Mouse (Mus musculus) hindbrain, embryonic 14.5 days (tissue): ENCODE measurements around the gene Rusc2. TPM values are rescaled to one million over a fixed set of nuclear protein-coding genes. Genes with fewer than 3 reads are reported as not detected.

Experiments used
- ATAC-seq: fragments of 200-750 bp; cut with Nextera tagmentation; 2 replicates; pipeline ENCODE4 v1.8.0; 2017; ENCODE audit warnings: moderate number of reproducible peaks, mild to moderate bottlenecking, moderate TSS enrichment, moderate library complexity; ENCODE audit not compliant: low FRiP score
- DNase-seq: peaks from one replicate; pipeline ENCODE4 v3.0.0-alpha.2; 2015; ENCODE audit warnings: low spot score
- H3K27ac ChIP-seq: fragments of 300-500 bp; sonication (generic); 2 replicates; pipeline ENCODE4 v1.5.1; 2014; ENCODE audit warnings: mild to moderate bottlenecking, moderate library complexity
- H3K27me3 ChIP-seq: fragments of 300-500 bp; sonication (generic); 2 replicates; pipeline ENCODE4 v1.6.1; 2014; ENCODE audit warnings: mild to moderate bottlenecking, low read length, mixed read lengths; ENCODE audit not compliant: control insufficient read depth, insufficient read depth
- H3K36me3 ChIP-seq: fragments of 300-500 bp; sonication (generic); replicated peaks from 2 replicates; pipeline ENCODE4 v1.6.1; 2014; ENCODE audit not compliant: control insufficient read depth, insufficient read depth
- H3K4me1 ChIP-seq: fragments of 300-500 bp; sonication (generic); replicated peaks from 2 replicates; pipeline ENCODE4 v1.6.1; 2014; ENCODE audit warnings: antibody characterized with exemption, low read length, mixed read lengths; ENCODE audit not compliant: control insufficient read depth, insufficient read depth
- H3K4me2 ChIP-seq: fragments of 300-500 bp; sonication (generic); replicated peaks from 2 replicates; pipeline ENCODE4 v1.6.1; 2014; ENCODE audit warnings: mild to moderate bottlenecking, moderate library complexity
- H3K4me3 ChIP-seq: fragments of 300-500 bp; sonication (generic); replicated peaks from 2 replicates; pipeline ENCODE4 v1.5.1; 2014; ENCODE audit warnings: mild to moderate bottlenecking, low read length
- H3K9ac ChIP-seq: fragments of 300-500 bp; sonication (generic); 2 replicates; pipeline ENCODE4 v1.6.1; 2014
- H3K9me3 ChIP-seq: fragments of 300-500 bp; sonication (generic); 2 replicates; pipeline ENCODE4 v1.6.1; 2016; ENCODE audit warnings: low read length; ENCODE audit not compliant: control insufficient read depth
- WGBS: fragments of 180-500 bp; shearing (Covaris S2); extraction: QIAGEN DNeasy Blood & Tissue Kit; methylation state at CpG from one replicate; pipeline ENCODE4 v1.1.7; 2014; 5-methylcytosine and 5-hydroxymethylcytosine counted together
- polyA plus RNA-seq: library from polyadenylated mRNA; unstranded; fragments of >200 nt; fragmentation: Nextera tagmentation; extraction: Ambion mirVana; gene quantifications from 2 replicates; pipeline ENCODE4 v1.2.1, GENCODE M21; 2014

The Rusc2 gene
- polyA plus RNA-seq, 1 experiment from 2014 or later, result 58.3 TPM

GRCm38 (mm10) chr4:43426487-43426886, 44.7 kb downstream of the Rusc2 start:
- Histone ChIP-seq H3K4me3 (no peak overlapping the region), H3K9me3 (no peaks in the 10 kb centered on the region), H3K36me3 (peaks cover 63% of the 10 kb centered on the region), H3K4me1 (peaks cover 15% of the 10 kb centered on the region), H3K27ac (no peak overlapping the region), H3K4me2 (no peak overlapping the region), H3K9ac (no peak overlapping the region), H3K27me3 (peaks cover 29% of the 10 kb centered on the region)
- DNase-seq, result no peak
- WGBS, result 48% methylated on average over 10 of the region's 10 CpGs
- ATAC-seq, result no peak

GRCm38 (mm10) chr4:43427501-43428179, 45.9 kb downstream of the Rusc2 start:
- H3K9me3 ChIP-seq, result no peaks in the 10 kb centered on the region
- H3K9ac ChIP-seq, result 0 out of 2 replicates have a peak overlapping the region, but pooled peaks have one; percentile 6
- H3K4me2 ChIP-seq, result no peak overlapping the region
- peaks cover 52% of the 10 kb centered on the region for H3K36me3 ChIP-seq
- WGBS, result 20% methylated on average over 23 of the region's 23 CpGs
- H3K27me3 ChIP-seq, result peaks cover 28% of the 10 kb centered on the region
- peaks cover 15% of the 10 kb centered on the region for H3K4me1 ChIP-seq
- no peak overlapping the region for H3K27ac ChIP-seq
- DNase-seq, result no peak
- no peak for ATAC-seq
- no peak overlapping the region for H3K4me3 ChIP-seq

- 0 out of 2 replicates have a peak overlapping the region, but pooled peaks have one; percentile 6 for H3K9ac ChIP-seq
Observed at GRCm38 (mm10) chr4:43428180-43428861, 46.5 kb downstream of the Rusc2 start.

GRCm38 (mm10) chr4:43428946-43429345, 47.2 kb downstream of the Rusc2 start, which contains the start of gene Fam166b:
Gene Fam166b (minus strand): TSS chr4:43429134.
- Histone ChIP-seq H3K9me3 (no peaks in the 10 kb centered on the region), H3K4me1 (peaks cover 15% of the 10 kb centered on the region), H3K27me3 (peaks cover 17% of the 10 kb centered on the region), H3K4me2 (0 out of 2 replicates have a peak within 1 kb of the TSS, but pooled peaks have one; percentile 1), H3K36me3 (peaks cover 38% of the 10 kb centered on the region), H3K4me3 (no peak within 1 kb of the TSS), H3K9ac (peak within 1 kb of the TSS; percentile 6; the same call in 1 of the 2 replicates), H3K27ac (no peak within 1 kb of the TSS)
- 0 out of 2 replicates have a peak, but pooled peaks have one; percentile 9 for ATAC-seq
- 7% methylated on average over 10 of the region's 10 CpGs for WGBS
- DNase-seq, result no peak

More at GRCm38 (mm10) chr4:43428180-43428861, 46.5 kb downstream of the Rusc2 start:
- H3K27me3 ChIP-seq, result peaks cover 22% of the 10 kb centered on the region
- H3K4me1 ChIP-seq, result peaks cover 15% of the 10 kb centered on the region
- H3K27ac ChIP-seq, result no peak overlapping the region
- peaks cover 45% of the 10 kb centered on the region for H3K36me3 ChIP-seq
- 23% methylated on average over 16 of the region's 16 CpGs for WGBS
- ATAC-seq (no peak), DNase-seq (no peak)
- H3K9me3 ChIP-seq, result no peaks in the 10 kb centered on the region
- no peak overlapping the region for H3K4me3 ChIP-seq
- 0 out of 2 replicates have a peak overlapping the region, but pooled peaks have one; percentile 1 for H3K4me2 ChIP-seq

- ATAC-seq, result peak; percentile 64; the same call in 1 of the 2 replicates
- Histone ChIP-seq H3K27me3 (no peaks in the 10 kb centered on the region), H3K4me1 (peaks cover 15% of the 10 kb centered on the region), H3K36me3 (peaks cover 11% of the 10 kb centered on the region), H3K9me3 (no peaks in the 10 kb centered on the region), H3K27ac (peak overlapping the region; percentile 73), H3K4me2 (no peak overlapping the region), H3K9ac (no peak overlapping the region), H3K4me3 (no peak overlapping the region)
- 3% methylated on average over 4 of the region's 4 CpGs for WGBS
- DNase-seq, result peak; percentile 90
Observed at GRCm38 (mm10) chr4:43431690-43432089, 49.9 kb downstream of the Rusc2 start.

- DNase-seq (no peak), ATAC-seq (no peak)
- Histone ChIP-seq H3K36me3 (no peaks in the 10 kb centered on the region), H3K9ac (no peak overlapping the region), H3K4me1 (peaks cover 11% of the 10 kb centered on the region), H3K9me3 (no peaks in the 10 kb centered on the region), H3K4me3 (no peak overlapping the region), H3K27me3 (no peaks in the 10 kb centered on the region), H3K27ac (no peak overlapping the region), H3K4me2 (no peak overlapping the region)
- 89% methylated on average over 1 of the region's 1 CpGs for WGBS
Observed at GRCm38 (mm10) chr4:43432832-43433231, 51.1 kb downstream of the Rusc2 start.

- WGBS, result 23% methylated on average over 4 of the region's 4 CpGs
- ATAC-seq, result peak; percentile 7; the same call in 1 of the 2 replicates
- no peak for DNase-seq
Observed at GRCm38 (mm10) chr4:43441639-43442038, 59.9 kb downstream of the Rusc2 start, which contains the start of gene Tesk1. Gene Tesk1 (plus strand): TSS chr4:43441939.

GRCm38 (mm10) chr4:43442044-43442443, 60.3 kb downstream of the Rusc2 start:
- Histone ChIP-seq H3K36me3 (peaks cover 22% of the 10 kb centered on the region), H3K27me3 (no peaks in the 10 kb centered on the region), H3K9me3 (no peaks in the 10 kb centered on the region), H3K4me1 (peaks cover 12% of the 10 kb centered on the region), H3K27ac (peak overlapping the region; percentile 98), H3K4me3 (peak overlapping the region; percentile 97), H3K9ac (peak overlapping the region; percentile 98), H3K4me2 (peak overlapping the region; percentile 96)
- ATAC-seq, result peak; percentile 95
- peak; percentile 100 for DNase-seq
- WGBS, result under 1% methylated on average over 33 of the region's 33 CpGs

More at GRCm38 (mm10) chr4:43441639-43442038, 59.9 kb downstream of the Rusc2 start, which contains the start of gene Tesk1:
- peak within 1 kb of the TSS; percentile 96 for H3K4me2 ChIP-seq
- H3K4me1 ChIP-seq, result peaks cover 12% of the 10 kb centered on the region
- H3K27ac ChIP-seq, result peak within 1 kb of the TSS; percentile 98
- H3K4me3 ChIP-seq, result peak within 1 kb of the TSS; percentile 97
- H3K9ac ChIP-seq, result peak within 1 kb of the TSS; percentile 98
- H3K27me3 ChIP-seq, result no peaks in the 10 kb centered on the region
- peaks cover 18% of the 10 kb centered on the region for H3K36me3 ChIP-seq
- H3K9me3 ChIP-seq, result no peaks in the 10 kb centered on the region
